Mouse (Mus musculus): ENCODE measurements around the gene Mov10l1. TPM values are rescaled to one million over a fixed set of nuclear protein-coding genes. Genes with fewer than 3 reads are reported as not detected.

The Mov10l1 gene
- polyA plus RNA-seq, 1 experiment from 2014 or later = not detected

- Histone ChIP-seq H3K27ac (replicated peaks) (no peak overlapping the region), H3K36me3 (no peaks in the 10 kb centered on the region; the same call in 1 of the 2 replicates), H3K4me3 (no peak overlapping the region), H3K4me1 (0 out of 2 replicates have a peak, but pooled peaks cover 4% of the 10 kb centered on the region), H3K27me3 (ENCODE audit: low read depth, poor library complexity, severe bottlenecking) (0 out of 2 replicates have a peak, but pooled peaks cover 7% of the 10 kb centered on the region), H3K9me3 (replicated peaks) (no peaks in the 10 kb centered on the region)
- DNase-seq (ENCODE audit: low spot score) = no peak
- WGBS = 94% methylated on average over 4 of the region's 4 CpGs
These were observed 10.4 kb upstream of the Mov10l1 start for GRCm38 (mm10) chr15:88972300-88972699.

- peak within 1 kb of the TSS; percentile 34 for H3K4me3 ChIP-seq
- WGBS = 14% methylated on average over 10 of the region's 10 CpGs
- no peaks in the 10 kb centered on the region for H3K9me3 ChIP-seq (replicated peaks)
- H3K27me3 ChIP-seq (ENCODE audit: low read depth, poor library complexity, severe bottlenecking) = peaks cover 11% of the 10 kb centered on the region; the same call in 1 of the 2 replicates
- peaks cover 27% of the 10 kb centered on the region for H3K4me1 ChIP-seq
- H3K36me3 ChIP-seq = no peaks in the 10 kb centered on the region; the same call in 1 of the 2 replicates
- DNase-seq (ENCODE audit: low spot score) = peak; percentile 79
- H3K27ac ChIP-seq (replicated peaks) = peak within 1 kb of the TSS; percentile 84
These were observed 4.2 kb upstream of the Mov10l1 start, which contains the start of gene Mlc1 for GRCm38 (mm10) chr15:88978281-88979137. TSS of gene Mlc1 (minus strand) at chr15:88979007.

- Histone ChIP-seq H3K9me3 (replicated peaks) (no peaks in the 10 kb centered on the region), H3K27ac (replicated peaks) (peak overlapping the region; percentile 84), H3K4me3 (0 out of 2 replicates have a peak overlapping the region, but pooled peaks have one; percentile 34), H3K36me3 (no peaks in the 10 kb centered on the region; the same call in 1 of the 2 replicates), H3K4me1 (peaks cover 27% of the 10 kb centered on the region), H3K27me3 (ENCODE audit: low read depth, poor library complexity, severe bottlenecking) (peaks cover 11% of the 10 kb centered on the region; the same call in 1 of the 2 replicates)
- no peak for DNase-seq (ENCODE audit: low spot score)
- WGBS = 17% methylated on average over 3 of the region's 3 CpGs
These were observed 3.6 kb upstream of the Mov10l1 start for GRCm38 (mm10) chr15:88979138-88979446.

- no peaks in the 10 kb centered on the region for H3K4me1 ChIP-seq
- no peaks in the 10 kb centered on the region for H3K27me3 ChIP-seq (ENCODE audit: low read depth, poor library complexity, severe bottlenecking)
- H3K27ac ChIP-seq (replicated peaks) = no peak overlapping the region
- H3K4me3 ChIP-seq = no peak overlapping the region
- no peaks in the 10 kb centered on the region for H3K9me3 ChIP-seq (replicated peaks)
- 84% methylated on average over 2 of the region's 2 CpGs for WGBS
- DNase-seq (ENCODE audit: low spot score) = no peak
- H3K36me3 ChIP-seq = no peaks in the 10 kb centered on the region
These were observed 6.5 kb downstream of the Mov10l1 start for GRCm38 (mm10) chr15:88989236-88989635.

- no peaks in the 10 kb centered on the region; the same call in 1 of the 2 replicates for H3K27me3 ChIP-seq (ENCODE audit: low read depth, poor library complexity, severe bottlenecking)
- no peak overlapping the region for H3K4me3 ChIP-seq
- H3K36me3 ChIP-seq = no peaks in the 10 kb centered on the region
- DNase-seq (ENCODE audit: low spot score) = no peak
- H3K9me3 ChIP-seq (replicated peaks) = no peaks in the 10 kb centered on the region
- 84% methylated on average over 8 of the region's 8 CpGs for WGBS
- H3K4me1 ChIP-seq = no peaks in the 10 kb centered on the region
- no peak overlapping the region for H3K27ac ChIP-seq (replicated peaks)
These were observed 15.9 kb downstream of the Mov10l1 start for GRCm38 (mm10) chr15:88998636-88999035.

GRCm38 (mm10) chr15:88999124-88999523 lies 16.4 kb downstream of the Mov10l1 start:
- no peak overlapping the region for H3K27ac ChIP-seq (replicated peaks)
- H3K4me3 ChIP-seq = no peak overlapping the region
- H3K36me3 ChIP-seq = no peaks in the 10 kb centered on the region
- no peaks in the 10 kb centered on the region for H3K9me3 ChIP-seq (replicated peaks)
- 84% methylated on average over 2 of the region's 2 CpGs for WGBS
- no peaks in the 10 kb centered on the region for H3K4me1 ChIP-seq
- H3K27me3 ChIP-seq (ENCODE audit: low read depth, poor library complexity, severe bottlenecking) = no peaks in the 10 kb centered on the region; the same call in 1 of the 2 replicates
- no peak for DNase-seq (ENCODE audit: low spot score)

- no peak overlapping the region for H3K27ac ChIP-seq (replicated peaks)
- DNase-seq (ENCODE audit: low spot score) = no peak
- WGBS = 70% methylated on average over 2 of the region's 2 CpGs
These were observed 17.7 kb downstream of the Mov10l1 start for GRCm38 (mm10) chr15:89000367-89000766.

GRCm38 (mm10) chr15:89001245-89001644 lies 18.5 kb downstream of the Mov10l1 start:
- no peak for DNase-seq (ENCODE audit: low spot score)
- H3K4me1 ChIP-seq = no peaks in the 10 kb centered on the region
- H3K4me3 ChIP-seq = no peak overlapping the region
- H3K9me3 ChIP-seq (replicated peaks) = no peaks in the 10 kb centered on the region
- 80% methylated on average over 3 of the region's 3 CpGs for WGBS
- no peaks in the 10 kb centered on the region for H3K36me3 ChIP-seq
- no peak overlapping the region for H3K27ac ChIP-seq (replicated peaks)
- no peaks in the 10 kb centered on the region; the same call in 1 of the 2 replicates for H3K27me3 ChIP-seq (ENCODE audit: low read depth, poor library complexity, severe bottlenecking)

More at GRCm38 (mm10) chr15:89000367-89000766, 17.7 kb downstream of the Mov10l1 start:
- Histone ChIP-seq H3K36me3 (no peaks in the 10 kb centered on the region), H3K9me3 (replicated peaks) (no peaks in the 10 kb centered on the region), H3K27me3 (ENCODE audit: low read depth, poor library complexity, severe bottlenecking) (no peaks in the 10 kb centered on the region; the same call in 1 of the 2 replicates), H3K4me1 (no peaks in the 10 kb centered on the region), H3K4me3 (no peak overlapping the region)

GRCm38 (mm10) chr15:89007002-89007401 lies 24.3 kb downstream of the Mov10l1 start:
- Histone ChIP-seq H3K27ac (replicated peaks) (no peak overlapping the region), H3K36me3 (no peaks in the 10 kb centered on the region), H3K27me3 (ENCODE audit: low read depth, poor library complexity, severe bottlenecking) (no peaks in the 10 kb centered on the region; the same call in 1 of the 2 replicates), H3K4me3 (no peak overlapping the region), H3K9me3 (replicated peaks) (no peaks in the 10 kb centered on the region), H3K4me1 (no peaks in the 10 kb centered on the region)
- 92% methylated on average over 7 of the region's 7 CpGs for WGBS
- DNase-seq (ENCODE audit: low spot score) = no peak

- DNase-seq (ENCODE audit: low spot score) = no peak
- WGBS = 86% methylated on average over 5 of the region's 5 CpGs
- Histone ChIP-seq H3K4me3 (no peak overlapping the region), H3K9me3 (replicated peaks) (no peaks in the 10 kb centered on the region), H3K4me1 (no peaks in the 10 kb centered on the region), H3K36me3 (no peaks in the 10 kb centered on the region), H3K27ac (replicated peaks) (no peak overlapping the region), H3K27me3 (ENCODE audit: low read depth, poor library complexity, severe bottlenecking) (no peaks in the 10 kb centered on the region)
These were observed 25.1 kb downstream of the Mov10l1 start for GRCm38 (mm10) chr15:89007781-89008180.

- no peak for DNase-seq (ENCODE audit: low spot score)
- Histone ChIP-seq H3K27ac (replicated peaks) (no peak overlapping the region), H3K9me3 (replicated peaks) (no peaks in the 10 kb centered on the region), H3K36me3 (no peaks in the 10 kb centered on the region), H3K4me3 (no peak overlapping the region), H3K27me3 (ENCODE audit: low read depth, poor library complexity, severe bottlenecking) (no peaks in the 10 kb centered on the region), H3K4me1 (no peaks in the 10 kb centered on the region)
- 91% methylated on average over 3 of the region's 3 CpGs for WGBS
These were observed 34.0 kb downstream of the Mov10l1 start for GRCm38 (mm10) chr15:89016722-89017121.

GRCm38 (mm10) chr15:89020085-89020484 lies 37.4 kb downstream of the Mov10l1 start:
- H3K9me3 ChIP-seq (replicated peaks) = no peaks in the 10 kb centered on the region
- no peak overlapping the region for H3K4me3 ChIP-seq
- H3K36me3 ChIP-seq = no peaks in the 10 kb centered on the region
- H3K27me3 ChIP-seq (ENCODE audit: low read depth, poor library complexity, severe bottlenecking) = no peaks in the 10 kb centered on the region
- 0 out of 2 replicates have a peak, but pooled peaks cover 4% of the 10 kb centered on the region for H3K4me1 ChIP-seq
- WGBS = 85% methylated on average over 7 of the region's 7 CpGs
- DNase-seq (ENCODE audit: low spot score) = no peak
- H3K27ac ChIP-seq (replicated peaks) = no peak overlapping the region

GRCm38 (mm10) chr15:89020492-89020891 lies 37.8 kb downstream of the Mov10l1 start:
- H3K27ac ChIP-seq (replicated peaks) = no peak overlapping the region
- H3K4me3 ChIP-seq = no peak overlapping the region
- H3K9me3 ChIP-seq (replicated peaks) = no peaks in the 10 kb centered on the region
- 0 out of 2 replicates have a peak, but pooled peaks cover 4% of the 10 kb centered on the region for H3K4me1 ChIP-seq
- no peaks in the 10 kb centered on the region for H3K36me3 ChIP-seq
- 92% methylated on average over 7 of the region's 7 CpGs for WGBS
- no peaks in the 10 kb centered on the region for H3K27me3 ChIP-seq (ENCODE audit: low read depth, poor library complexity, severe bottlenecking)
- no peak for DNase-seq (ENCODE audit: low spot score)

All from midbrain, embryonic 10.5 days (tissue).